Mouse (Mus musculus): Measurements from ENCODE around the gene Dpp10.
A peak's percentile ranks its signal among the peaks of the same experiment; 100 is the strongest.

The Dpp10 gene

GRCm38 (mm10) chr1:124044925-124045640, at the start of gene Dpp10:
Gene Dpp10 (minus strand): TSS chr1:124045559.
- ATAC-seq (ENCODE audit: insufficient number of reproducible peaks, low FRiP score, low TSS enrichment), result peak; percentile 46

GRCm38 (mm10) chr1:124048544-124048943, 3.2 kb upstream of the Dpp10 start:
- ATAC-seq (ENCODE audit: insufficient number of reproducible peaks, low FRiP score, low TSS enrichment), result no peak

GRCm38 (mm10) chr1:124045761-124046300, 472 bp upstream of the Dpp10 start:
- peak; percentile 23 for ATAC-seq (ENCODE audit: insufficient number of reproducible peaks, low FRiP score, low TSS enrichment)

- ATAC-seq (ENCODE audit: insufficient number of reproducible peaks, low FRiP score, low TSS enrichment), result peak; percentile 43; the same call in 1 of the 2 replicates
Measured at GRCm38 (mm10) chr1:124044161-124044560, 1.2 kb downstream of the Dpp10 start.

- ATAC-seq (ENCODE audit: insufficient number of reproducible peaks, low FRiP score, low TSS enrichment), result peak; percentile 15; the same call in 1 of the 2 replicates
Measured at GRCm38 (mm10) chr1:124043421-124043820, 1.9 kb downstream of the Dpp10 start.

GRCm38 (mm10) chr1:124041559-124041958, 3.8 kb downstream of the Dpp10 start:
- ATAC-seq (ENCODE audit: insufficient number of reproducible peaks, low FRiP score, low TSS enrichment), result no peak

GRCm38 (mm10) chr1:124035306-124035990, 9.9 kb downstream of the Dpp10 start:
- ATAC-seq (ENCODE audit: insufficient number of reproducible peaks, low FRiP score, low TSS enrichment), result peak; percentile 74

- ATAC-seq (ENCODE audit: insufficient number of reproducible peaks, low FRiP score, low TSS enrichment), result no peak
Measured at GRCm38 (mm10) chr1:124032677-124033076, 12.7 kb downstream of the Dpp10 start.

GRCm38 (mm10) chr1:124031968-124032367, 13.4 kb downstream of the Dpp10 start:
- no peak for ATAC-seq (ENCODE audit: insufficient number of reproducible peaks, low FRiP score, low TSS enrichment)

GRCm38 (mm10) chr1:124002797-124003196, 42.6 kb downstream of the Dpp10 start:
- no peak for ATAC-seq (ENCODE audit: insufficient number of reproducible peaks, low FRiP score, low TSS enrichment)

- no peak for ATAC-seq (ENCODE audit: insufficient number of reproducible peaks, low FRiP score, low TSS enrichment)
Measured at GRCm38 (mm10) chr1:123995780-123996179, 49.6 kb downstream of the Dpp10 start.

GRCm38 (mm10) chr1:123985324-123986024, 59.9 kb downstream of the Dpp10 start:
- no peak for ATAC-seq (ENCODE audit: insufficient number of reproducible peaks, low FRiP score, low TSS enrichment)

- ATAC-seq (ENCODE audit: insufficient number of reproducible peaks, low FRiP score, low TSS enrichment), result no peak
Measured at GRCm38 (mm10) chr1:123978597-123978996, 66.8 kb downstream of the Dpp10 start.

- ATAC-seq (ENCODE audit: insufficient number of reproducible peaks, low FRiP score, low TSS enrichment), result 0 out of 2 replicates have a peak, but pooled peaks have one; percentile 41
Measured at GRCm38 (mm10) chr1:123974621-123975020, 70.7 kb downstream of the Dpp10 start.

- ATAC-seq (ENCODE audit: insufficient number of reproducible peaks, low FRiP score, low TSS enrichment), result no peak
Measured at GRCm38 (mm10) chr1:123946149-123946548, 99.2 kb downstream of the Dpp10 start.

GRCm38 (mm10) chr1:123940826-123941225, 104.5 kb downstream of the Dpp10 start:
- ATAC-seq (ENCODE audit: insufficient number of reproducible peaks, low FRiP score, low TSS enrichment), result no peak

GRCm38 (mm10) chr1:123933812-123934727, 111.3 kb downstream of the Dpp10 start:
- no peak for ATAC-seq (ENCODE audit: insufficient number of reproducible peaks, low FRiP score, low TSS enrichment)

- no peak for ATAC-seq (ENCODE audit: insufficient number of reproducible peaks, low FRiP score, low TSS enrichment)
Measured at GRCm38 (mm10) chr1:123928003-123928370, 117.4 kb downstream of the Dpp10 start.

GRCm38 (mm10) chr1:123927278-123928002, 117.9 kb downstream of the Dpp10 start:
- peak; percentile 69 for ATAC-seq (ENCODE audit: insufficient number of reproducible peaks, low FRiP score, low TSS enrichment)
